In the genomic region with DNA sequence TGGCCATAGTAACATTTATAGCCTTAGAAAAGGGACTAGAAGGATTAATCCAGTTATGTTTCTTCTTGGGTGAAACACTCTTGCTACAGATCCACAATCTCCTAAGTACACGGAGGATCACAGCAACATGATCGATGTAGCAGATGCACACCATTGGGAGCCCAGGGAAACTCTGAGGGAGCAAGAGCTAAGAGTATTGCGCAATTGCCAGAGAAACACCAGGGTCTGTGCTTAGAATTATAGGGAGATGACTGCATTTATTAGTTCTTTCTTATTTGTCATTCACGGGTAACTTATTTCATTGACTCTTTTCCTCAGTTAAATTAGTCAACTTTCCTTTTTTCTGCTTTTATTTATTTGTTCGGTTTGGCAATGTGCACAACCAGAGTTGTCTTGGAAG, we compare ENCODE assay signal across 26 mouse cellular contexts. TPM values are rescaled to one million over a fixed set of nuclear protein-coding genes. Genes with fewer than 3 reads are reported as not detected.
"Had no signal": no experiment of that assay in that cellular context is flagged by ENCODE, and none has a peak within 500 bp of the region (broad histone marks: within the 10 kb centered on the region; RNA-seq: fewer than 3 reads in every experiment).

No protein-coding gene starts in this region.

- H3K4me3 ChIP-seq: gastrocnemius, adult 2 months; heart, adult 2 months; heart, embryonic 13.5 days; heart, embryonic 15.5 days; hindbrain, embryonic 13.5 days; hindbrain, embryonic 15.5 days; kidney, embryonic 15.5 days; limb, embryonic 13.5 days; limb, embryonic 15.5 days; liver, embryonic 12.5 days had no signal

- H3K27me3 ChIP-seq: heart, embryonic 13.5 days; heart, embryonic 15.5 days; hindbrain, embryonic 13.5 days; hindbrain, embryonic 15.5 days; kidney, embryonic 15.5 days; limb, embryonic 13.5 days; limb, embryonic 15.5 days; liver, embryonic 12.5 days had no signal

- DNase-seq: gastrocnemius, adult 2 months; gastrocnemius, postnatal 10 days; gastrocnemius, postnatal 25 days; heart, adult 11 months; heart, adult 2 months; heart, postnatal 14 days; heart, postnatal 36 days; kidney, adult 11 months; kidney, adult 2 months; kidney, adult 9 months; kidney, postnatal 14 days; kidney, postnatal 36 days; layer of hippocampus, postnatal 36 days; left cerebral cortex, postnatal 4 days had no signal

- H3K27ac ChIP-seq: gastrocnemius, adult 2 months; heart, adult 2 months; heart, embryonic 13.5 days; heart, embryonic 15.5 days; hindbrain, embryonic 13.5 days; hindbrain, embryonic 15.5 days; hindbrain, postnatal 0 days; kidney, embryonic 15.5 days; kidney, postnatal 0 days; limb, embryonic 13.5 days; limb, embryonic 15.5 days; liver, embryonic 12.5 days; liver, embryonic 14.5 days had no signal

- H3K36me3 ChIP-seq: heart, embryonic 13.5 days; heart, embryonic 15.5 days; hindbrain, embryonic 13.5 days; hindbrain, embryonic 15.5 days; kidney, embryonic 15.5 days; limb, embryonic 13.5 days; limb, embryonic 15.5 days; liver, embryonic 12.5 days had no signal

RNA-seq across cellular contexts. Expression of gene Lsamp, which starts 10.7 kb away (rescaled TPM):
- total RNA-seq: hematopoietic stem cell, adult 5-6 weeks had no signal
